Comparison of ENCODE assay signal across 32 mouse cellular contexts in genomic region chr11:112951421-112951820, GRCm38 (mm10).
"Had no signal": no experiment of that assay in that cellular context is flagged by ENCODE, and none has a peak within 500 bp of the region (broad histone marks: within the 10 kb centered on the region; RNA-seq: fewer than 3 reads in every experiment).

No protein-coding gene starts in this region.

- H3K4me2 ChIP-seq: limb, embryonic 12.5 days; limb, embryonic 13.5 days; limb, embryonic 15.5 days; liver, embryonic 11.5 days; liver, embryonic 12.5 days; liver, embryonic 13.5 days; liver, embryonic 15.5 days; lung, embryonic 14.5 days; lung, embryonic 15.5 days; midbrain, embryonic 11.5 days; midbrain, embryonic 12.5 days; midbrain, embryonic 13.5 days; midbrain, embryonic 15.5 days; neural tube, embryonic 12.5 days had no signal

- H3K4me1 ChIP-seq: liver, embryonic 12.5 days; liver, embryonic 13.5 days; liver, embryonic 15.5 days; megakaryocyte, embryonic 14.5 days; midbrain, embryonic 15.5 days had no signal

- H3K27me3 ChIP-seq: limb, embryonic 12.5 days; limb, embryonic 13.5 days; limb, embryonic 15.5 days; liver, embryonic 13.5 days; liver, embryonic 15.5 days; lung, embryonic 15.5 days; megakaryocyte, embryonic 14.5 days; midbrain, embryonic 12.5 days; midbrain, embryonic 13.5 days; midbrain, embryonic 15.5 days; neural tube, embryonic 12.5 days had no signal

- H3K4me3 ChIP-seq: limb, embryonic 10.5 days; limb, embryonic 12.5 days; limb, embryonic 13.5 days; limb, embryonic 15.5 days; liver, embryonic 12.5 days; liver, embryonic 13.5 days; liver, embryonic 15.5 days; lung, embryonic 15.5 days; megakaryocyte, embryonic 14.5 days; midbrain, embryonic 10.5 days; midbrain, embryonic 12.5 days; midbrain, embryonic 13.5 days; midbrain, embryonic 15.5 days; myocyte; neural tube, embryonic 12.5 days had no signal

- DNase-seq: left cerebral cortex, postnatal 4 days; liver; liver, embryonic 13.5 days; liver, postnatal 0 days; lung, adult 18-20 months; lung, adult 2 months; lung, embryonic 14.5 days; lung, postnatal 10 days; lung, postnatal 14 days; lung, postnatal 36 days; lung, postnatal 4 days; midbrain, embryonic 14.5 days had no signal

- ATAC-seq: liver, embryonic 12.5 days; liver, postnatal 0 days; lung, postnatal 0 days; midbrain, embryonic 13.5 days; midbrain, embryonic 15.5 days; midbrain, embryonic 16.5 days had no signal

- H3K36me3 ChIP-seq: limb, embryonic 10.5 days; limb, embryonic 12.5 days; limb, embryonic 13.5 days; limb, embryonic 15.5 days; liver, embryonic 12.5 days; liver, embryonic 13.5 days; liver, embryonic 15.5 days; lung, embryonic 15.5 days; midbrain, embryonic 10.5 days; midbrain, embryonic 12.5 days; midbrain, embryonic 13.5 days; midbrain, embryonic 15.5 days; neural tube, embryonic 12.5 days had no signal

- H3K9me3 ChIP-seq: limb, embryonic 10.5 days; limb, embryonic 12.5 days; limb, embryonic 13.5 days; limb, embryonic 15.5 days; liver, embryonic 12.5 days; liver, embryonic 13.5 days; liver, embryonic 15.5 days; lung, embryonic 15.5 days; midbrain, embryonic 10.5 days; midbrain, embryonic 12.5 days; midbrain, embryonic 13.5 days; midbrain, embryonic 15.5 days; neural tube, embryonic 12.5 days had no signal

- H3K27ac ChIP-seq: limb, embryonic 10.5 days; limb, embryonic 12.5 days; limb, embryonic 13.5 days; limb, embryonic 15.5 days; liver, embryonic 12.5 days; liver, embryonic 13.5 days; liver, embryonic 14.5 days; liver, embryonic 15.5 days; lung, embryonic 15.5 days; macrophage; midbrain, embryonic 10.5 days; midbrain, embryonic 12.5 days; midbrain, embryonic 13.5 days; midbrain, embryonic 15.5 days; neural tube, embryonic 12.5 days had no signal

- H3K9ac ChIP-seq: limb, embryonic 12.5 days; limb, embryonic 13.5 days; limb, embryonic 15.5 days; liver, embryonic 12.5 days; liver, embryonic 13.5 days; liver, embryonic 14.5 days; liver, embryonic 15.5 days; liver, postnatal 0 days; lung, embryonic 14.5 days; lung, embryonic 15.5 days; midbrain, embryonic 12.5 days; midbrain, embryonic 13.5 days; midbrain, embryonic 15.5 days; neural tube, embryonic 12.5 days had no signal
